Mouse (Mus musculus) thymus, adult 2 months (tissue): Measurements from ENCODE around the gene Itgb7.

Source experiments
- CTCF ChIP-seq: fragments of 200-500 bp; IDR thresholded peaks from 2 replicates; pipeline ENCODE4 v1.5.1; 2012; ENCODE audit warnings: mild to moderate bottlenecking, control low read depth, low read length, moderate library complexity, borderline replicate concordance; ENCODE audit not compliant: control insufficient read depth, poor library complexity, insufficient read depth; ENCODE audit errors: extremely low read depth
- POLR2A ChIP-seq: fragments of 200-500 bp; IDR thresholded peaks from 2 replicates; pipeline ENCODE4 v1.6.1; 2012; ENCODE audit warnings: mild to moderate bottlenecking, low read length, control low read depth, moderate library complexity; ENCODE audit not compliant: control insufficient read depth, poor library complexity, insufficient read depth; ENCODE audit errors: extremely low read depth

DNA sequence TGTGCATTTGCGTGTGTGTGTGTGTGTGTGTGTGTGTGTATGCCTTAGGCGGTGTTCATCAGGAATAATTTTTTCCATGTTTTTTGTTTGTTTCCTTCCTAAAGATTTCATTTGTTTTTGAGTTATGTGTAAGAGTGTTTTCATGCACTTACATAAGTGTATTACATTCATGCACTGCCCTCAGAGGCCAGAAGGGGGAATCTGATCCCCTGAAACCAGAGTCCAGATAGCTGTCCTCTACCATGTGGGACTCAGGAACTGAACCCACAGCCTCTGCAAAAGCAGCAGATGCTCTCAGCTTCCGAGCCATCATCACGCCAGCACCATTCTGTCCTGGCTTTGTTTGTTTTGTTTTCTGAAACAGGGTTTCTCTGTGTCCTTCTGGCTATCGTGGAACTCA is 33.8 kb upstream of the Itgb7 start:
- TF ChIP-seq POLR2A (no peak), CTCF (no peak)
